Mouse (Mus musculus) hindbrain, postnatal 0 days (tissue): ENCODE measurements at regions not wholly inside any gene's neighbourhood (a gene's known extent, or its start where the extent isn't known, plus 50 kb on each side); places are given as distances from the start of the nearest gene placed in this dataset.
A peak's percentile ranks its signal among the peaks of the same experiment; 100 is the strongest.

ENCODE experiments used
- ATAC-seq: fragments of 200-750 bp; cut with Nextera tagmentation; 2 replicates; pipeline ENCODE4 v1.8.0; 2017; ENCODE audit warnings: mild to moderate bottlenecking, moderate TSS enrichment, moderate library complexity
- DNase-seq: peaks from one replicate; pipeline ENCODE4 v3.0.0-alpha.2; 2015; ENCODE audit warnings: low spot score
- H3K27ac ChIP-seq: fragments of 300-500 bp; sonication (generic); 2 replicates; pipeline ENCODE4 v1.5.1; 2014; ENCODE audit warnings: mild to moderate bottlenecking
- H3K27me3 ChIP-seq: fragments of 300-500 bp; sonication (generic); 2 replicates; pipeline ENCODE4 v1.6.1; 2014; ENCODE audit warnings: low read length, mixed read lengths; ENCODE audit not compliant: insufficient read depth
- H3K36me3 ChIP-seq: fragments of 300-500 bp; sonication (generic); 2 replicates; pipeline ENCODE4 v1.6.1; 2014; ENCODE audit warnings: low read length, mixed read lengths; ENCODE audit not compliant: insufficient read depth
- H3K4me1 ChIP-seq: fragments of 300-500 bp; sonication (generic); 2 replicates; pipeline ENCODE4 v1.6.1; 2014; ENCODE audit warnings: antibody characterized with exemption, low read length, mixed read lengths; ENCODE audit not compliant: insufficient read depth
- H3K4me2 ChIP-seq: fragments of 300-500 bp; sonication (generic); 2 replicates; pipeline ENCODE4 v1.6.1; 2014; ENCODE audit warnings: low read depth, mild to moderate bottlenecking, low read length, moderate library complexity, mixed read lengths
- H3K4me3 ChIP-seq: fragments of 300-500 bp; sonication (generic); 2 replicates; pipeline ENCODE4 v1.5.1; 2014; ENCODE audit warnings: low read length
- H3K9ac ChIP-seq: fragments of 300-500 bp; sonication (generic); replicated peaks from 2 replicates; pipeline ENCODE4 v1.6.1; 2014; ENCODE audit warnings: mild to moderate bottlenecking, low read length, moderate library complexity, mixed read lengths
- H3K9me3 ChIP-seq: fragments of 300-500 bp; sonication (generic); 2 replicates; pipeline ENCODE4 v1.6.1; 2016; ENCODE audit warnings: low read length, mixed read lengths
- CTCF ChIP-seq: IDR thresholded peaks from 2 replicates; pipeline ENCODE4 v1.5.1; 2016; ENCODE audit warnings: antibody characterized with exemption, control low read depth, low read depth
- WGBS: fragments of 180-500 bp; shearing (Covaris S2); extraction: QIAGEN DNeasy Blood & Tissue Kit; methylation state at CpG from one replicate; pipeline ENCODE4 v1.1.7; 2014; 5-methylcytosine and 5-hydroxymethylcytosine counted together

- ATAC-seq = no peak
These were observed 190.2 kb upstream of the Lrig1 start for GRCm38 (mm10) chr6:94890165-94890564.

GRCm38 (mm10) chr6:94889271-94889670 is 189.3 kb upstream of the Lrig1 start:
- Histone ChIP-seq H3K9ac (no peak overlapping the region), H3K4me3 (no peak overlapping the region), H3K27me3 (no peaks in the 10 kb centered on the region), H3K4me2 (no peak overlapping the region), H3K4me1 (no peaks in the 10 kb centered on the region), H3K9me3 (no peaks in the 10 kb centered on the region), H3K27ac (no peak overlapping the region), H3K36me3 (no peaks in the 10 kb centered on the region)
- DNase-seq (no peak), ATAC-seq (no peak)
- TF ChIP-seq CTCF = no peak
- WGBS = 82% methylated on average over 10 of the region's 10 CpGs

More at GRCm38 (mm10) chr6:94890165-94890564, 190.2 kb upstream of the Lrig1 start:
- no peak for TF ChIP-seq CTCF
- 66% methylated on average over 3 of the region's 3 CpGs for WGBS
- Histone ChIP-seq H3K4me2 (no peak overlapping the region), H3K27ac (no peak overlapping the region), H3K4me3 (no peak overlapping the region), H3K36me3 (no peaks in the 10 kb centered on the region), H3K9me3 (no peaks in the 10 kb centered on the region), H3K27me3 (no peaks in the 10 kb centered on the region), H3K4me1 (no peaks in the 10 kb centered on the region), H3K9ac (no peak overlapping the region)
- no peak for DNase-seq

DNA sequence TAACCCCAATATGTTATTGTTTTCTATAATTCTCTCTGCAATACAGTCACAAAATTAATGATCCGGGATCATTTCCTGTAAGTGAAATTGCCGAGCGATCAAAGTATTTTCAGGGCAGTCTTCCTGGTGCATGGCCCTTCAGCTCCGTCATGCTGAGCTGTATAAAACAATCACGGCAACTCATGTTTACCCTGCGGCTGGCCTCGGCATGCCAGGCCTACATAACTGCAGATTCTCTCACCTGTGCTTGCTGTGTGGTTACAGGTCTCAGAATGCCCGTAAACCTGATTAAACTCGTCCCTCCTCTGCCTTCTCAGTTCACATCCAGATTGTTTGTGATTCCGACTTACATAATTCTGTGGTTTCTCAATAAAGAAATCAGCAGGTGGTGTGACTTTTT is 181.2 kb upstream of the Lrig1 start:
- Histone ChIP-seq H3K36me3 (no peaks in the 10 kb centered on the region), H3K9ac (no peak overlapping the region), H3K9me3 (no peaks in the 10 kb centered on the region), H3K27me3 (no peaks in the 10 kb centered on the region), H3K4me3 (no peak overlapping the region), H3K27ac (no peak overlapping the region), H3K4me2 (no peak overlapping the region), H3K4me1 (no peaks in the 10 kb centered on the region)
- no peak for ATAC-seq
- TF ChIP-seq CTCF = no peak
- 83% methylated on average over 10 of the region's 10 CpGs for WGBS
- DNase-seq = no peak

DNA sequence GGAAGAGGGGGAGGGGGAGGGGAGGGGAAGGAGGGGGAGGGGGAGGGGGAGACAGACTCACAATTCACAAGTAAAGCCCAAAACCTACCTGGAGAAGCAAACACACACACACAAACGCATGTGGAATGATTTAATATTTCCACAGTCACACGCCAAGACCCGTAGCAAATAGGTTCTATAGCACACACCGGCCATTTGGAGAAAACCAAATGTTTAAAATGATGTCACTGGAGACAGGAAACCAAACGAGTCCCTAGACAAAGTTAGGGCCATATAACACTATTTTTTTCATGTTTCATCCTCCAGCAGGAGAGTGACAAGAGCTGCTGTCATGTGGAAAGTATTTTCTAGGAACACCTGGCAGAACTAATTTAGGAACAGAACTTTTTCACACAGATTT is 175.9 kb upstream of the Lrig1 start:
- TF ChIP-seq CTCF = no peak
- Histone ChIP-seq H3K9ac (no peak overlapping the region), H3K4me3 (no peak overlapping the region), H3K9me3 (no peaks in the 10 kb centered on the region), H3K4me2 (no peak overlapping the region), H3K27me3 (no peaks in the 10 kb centered on the region), H3K4me1 (no peaks in the 10 kb centered on the region), H3K27ac (no peak overlapping the region), H3K36me3 (no peaks in the 10 kb centered on the region)
- DNase-seq = no peak
- ATAC-seq = no peak
- 79% methylated on average over 5 of the region's 5 CpGs for WGBS

- TF ChIP-seq CTCF = no peak
- Histone ChIP-seq H3K4me2 (no peak overlapping the region), H3K4me3 (no peak overlapping the region), H3K4me1 (no peaks in the 10 kb centered on the region), H3K9ac (no peak overlapping the region), H3K36me3 (no peaks in the 10 kb centered on the region), H3K9me3 (no peaks in the 10 kb centered on the region), H3K27ac (no peak overlapping the region), H3K27me3 (no peaks in the 10 kb centered on the region)
- 91% methylated on average over 4 of the region's 4 CpGs for WGBS
- ATAC-seq = no peak
- DNase-seq = no peak
These were observed 175.1 kb upstream of the Lrig1 start for GRCm38 (mm10) chr6:94875065-94875464.

- H3K4me2 ChIP-seq = no peak overlapping the region
- H3K4me3 ChIP-seq = no peak overlapping the region
- H3K27ac ChIP-seq = no peak overlapping the region
- no peak for TF ChIP-seq CTCF
- 94% methylated on average over 1 of the region's 1 CpGs for WGBS
- H3K27me3 ChIP-seq = no peaks in the 10 kb centered on the region
- ATAC-seq (no peak), DNase-seq (no peak)
- no peak overlapping the region for H3K9ac ChIP-seq
- no peaks in the 10 kb centered on the region for H3K4me1 ChIP-seq
- no peaks in the 10 kb centered on the region for H3K9me3 ChIP-seq
- H3K36me3 ChIP-seq = no peaks in the 10 kb centered on the region
These were observed 174.5 kb upstream of the Lrig1 start for GRCm38 (mm10) chr6:94874415-94874814.

DNA sequence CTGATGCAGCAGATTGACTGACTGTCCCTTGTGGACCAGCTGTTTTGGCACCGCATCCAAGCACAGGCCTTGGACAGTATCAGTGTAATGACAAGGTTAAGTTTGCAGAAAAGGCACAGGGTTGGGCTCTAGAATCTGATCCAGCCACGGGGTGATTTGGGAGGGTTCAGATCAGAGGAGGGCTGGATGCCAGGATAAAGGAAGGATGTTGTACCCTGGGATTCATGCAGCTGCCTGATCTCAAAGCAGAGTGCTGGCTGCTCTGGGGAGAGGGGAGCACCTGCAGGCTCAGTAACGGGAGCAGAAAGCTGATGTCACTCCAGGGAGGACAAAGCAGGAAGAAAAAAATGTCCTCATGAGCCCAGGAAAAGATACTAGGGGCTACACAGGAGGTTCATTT is 168.0 kb upstream of the Lrig1 start:
- Histone ChIP-seq H3K4me1 (no peaks in the 10 kb centered on the region), H3K27me3 (no peaks in the 10 kb centered on the region), H3K9ac (no peak overlapping the region), H3K4me2 (no peak overlapping the region), H3K4me3 (no peak overlapping the region), H3K36me3 (no peaks in the 10 kb centered on the region), H3K27ac (no peak overlapping the region), H3K9me3 (no peaks in the 10 kb centered on the region)
- ATAC-seq (no peak), DNase-seq (peak; percentile 3)
- TF ChIP-seq CTCF = no peak
- WGBS = 45% methylated on average over 3 of the region's 3 CpGs
